Mouse (Mus musculus) limb, embryonic 14.5 days (tissue): ENCODE results near the gene Rad51b. TPM values are rescaled to one million over a fixed set of nuclear protein-coding genes. Genes with fewer than 3 reads are reported as not detected.

Source experiments
- ATAC-seq: fragments of 200-750 bp; cut with Nextera tagmentation; 2 replicates; pipeline ENCODE4 v1.8.0; 2017; ENCODE audit warnings: low read depth, moderate number of reproducible peaks, moderate TSS enrichment; ENCODE audit not compliant: low FRiP score
- DNase-seq: peaks from one replicate; pipeline ENCODE4 v3.0.0-alpha.2; 2015; ENCODE audit warnings: low spot score
- H3K27ac ChIP-seq: fragments of 300-500 bp; sonication (generic); replicated peaks from 2 replicates; pipeline ENCODE4 v1.5.1; 2014; ENCODE audit warnings: low read depth, mild to moderate bottlenecking, low read length, moderate library complexity, mixed read lengths
- H3K27me3 ChIP-seq: fragments of 300-500 bp; sonication (generic); 2 replicates; pipeline ENCODE4 v1.6.1; 2014; ENCODE audit warnings: low read length, mixed read lengths; ENCODE audit not compliant: control insufficient read depth, insufficient read depth
- H3K36me3 ChIP-seq: fragments of 300-500 bp; sonication (generic); 2 replicates; pipeline ENCODE4 v1.6.1; 2014; ENCODE audit warnings: mild to moderate bottlenecking, low read length, moderate library complexity, mixed read lengths; ENCODE audit not compliant: control insufficient read depth, insufficient read depth
- H3K4me1 ChIP-seq: fragments of 300-500 bp; sonication (generic); 2 replicates; pipeline ENCODE4 v1.6.1; 2014; ENCODE audit warnings: antibody characterized with exemption, low read length, mixed read lengths; ENCODE audit not compliant: control insufficient read depth, insufficient read depth
- H3K4me2 ChIP-seq: fragments of 300-500 bp; sonication (generic); replicated peaks from 2 replicates; pipeline ENCODE4 v1.6.1; 2014; ENCODE audit warnings: low read depth, mild to moderate bottlenecking, low read length, moderate library complexity; ENCODE audit not compliant: severe bottlenecking
- H3K4me3 ChIP-seq: fragments of 300-500 bp; sonication (generic); replicated peaks from 2 replicates; pipeline ENCODE4 v1.5.1; 2014; ENCODE audit warnings: low read length
- H3K9ac ChIP-seq: fragments of 300-500 bp; sonication (generic); 2 replicates; pipeline ENCODE4 v1.6.1; 2014; ENCODE audit warnings: mild to moderate bottlenecking, low read depth, low read length, moderate library complexity; ENCODE audit not compliant: severe bottlenecking
- H3K9me3 ChIP-seq: fragments of 300-500 bp; sonication (generic); 2 replicates; pipeline ENCODE4 v1.6.1; 2016; ENCODE audit warnings: low read length; ENCODE audit not compliant: control insufficient read depth
- POLR2A ChIP-seq: fragments of 200-500 bp; IDR thresholded peaks from 2 replicates; pipeline ENCODE4 v1.8.0; 2012; ENCODE audit warnings: inconsistent platforms, mild to moderate bottlenecking, moderate library complexity, borderline replicate concordance; ENCODE audit not compliant: insufficient read depth, insufficient read length; ENCODE audit errors: extremely low read depth
- WGBS: fragments of 180-500 bp; shearing (Covaris S2); extraction: QIAGEN DNeasy Blood & Tissue Kit; methylation state at CpG from one replicate; pipeline ENCODE4 v1.1.7; 2014; 5-methylcytosine and 5-hydroxymethylcytosine counted together
- polyA plus RNA-seq, 2 experiments: library from polyadenylated mRNA; depleted of rRNA in 1 of 2; stranded (reverse) in 1 of 2; unstranded in 1 of 2; fragments of >200 nt; fragmentation: Nextera tagmentation in 1 of 2; extraction: Ambion mirVana in 1 of 2; gene quantifications; 2 replicates each; pipeline versions ENCODE4 v1.2.1 to v1.2.3; 2012 to 2014

The Rad51b gene
- polyA plus RNA-seq, 2 experiments, result 3.2 to 5.7 TPM

DNA sequence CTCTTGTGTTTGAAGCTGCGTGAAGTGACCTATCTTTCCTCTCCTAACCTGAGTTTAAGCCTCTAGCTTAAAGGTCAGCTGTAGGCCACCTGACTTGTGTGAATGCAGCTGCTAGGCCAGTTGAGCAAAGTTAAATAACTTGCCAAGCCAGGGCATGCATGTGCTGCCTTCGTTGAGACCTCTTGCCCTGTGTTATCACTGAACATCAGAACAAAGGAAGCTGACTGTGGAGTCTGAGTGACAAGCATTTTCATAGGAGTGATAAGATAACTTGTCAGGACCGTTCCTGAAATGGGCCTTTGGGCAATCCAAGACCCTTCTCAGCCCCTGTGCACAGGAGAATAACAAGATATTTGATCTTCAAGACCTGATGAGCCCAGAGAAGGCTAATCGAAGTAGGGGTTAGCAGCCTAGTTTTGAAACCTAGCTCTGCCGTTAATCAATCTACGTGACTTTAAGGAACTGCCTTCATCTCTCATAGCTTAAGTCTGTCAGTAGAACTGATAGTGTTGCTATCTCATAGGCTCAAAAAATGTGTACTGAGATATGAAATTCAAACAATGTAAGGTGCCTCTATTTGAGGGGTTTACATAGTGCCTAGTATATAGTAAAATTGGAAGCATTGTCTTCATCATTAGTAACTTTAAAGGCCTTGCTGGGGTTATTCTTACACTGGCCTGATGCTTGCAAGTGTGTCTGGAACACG is 465.6 kb downstream of the Rad51b start:
- ATAC-seq, result no peak
- H3K27ac ChIP-seq, result no peak overlapping the region

DNA sequence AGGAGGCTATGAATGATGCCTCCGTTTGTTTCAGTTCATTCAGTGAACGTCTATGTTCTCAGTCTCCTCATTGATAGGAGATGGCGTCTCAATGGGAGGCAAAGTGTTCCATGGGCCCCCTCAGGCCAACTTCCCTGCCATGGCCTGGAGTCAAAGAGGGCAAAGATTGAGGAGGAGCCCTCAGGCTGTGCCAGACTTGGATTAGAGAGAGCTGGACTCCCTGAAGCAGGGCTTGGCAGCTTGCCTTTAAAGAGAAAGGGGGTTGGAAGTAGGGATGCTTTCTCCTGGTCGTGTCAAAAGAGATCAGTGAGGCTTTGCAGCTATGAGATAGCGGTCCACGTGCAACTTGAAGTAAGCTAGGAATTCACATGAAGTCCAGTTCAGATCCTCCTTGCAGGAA is 469.0 kb downstream of the Rad51b start:
- no peak overlapping the region for H3K27ac ChIP-seq
- whole genome bisulfite sequencing, result 86% methylated on average over 6 of the region's 6 CpGs

More for the DNA sequence above, 465.6 kb downstream of the Rad51b start:
- Histone ChIP-seq H3K4me2 (no peak overlapping the region), H3K27me3 (no peaks in the 10 kb centered on the region), H3K4me3 (no peak overlapping the region), H3K9ac (no peak overlapping the region), H3K4me1 (peaks cover 3% of the 10 kb centered on the region; the same call in 1 of the 2 replicates), H3K9me3 (no peaks in the 10 kb centered on the region), H3K36me3 (no peaks in the 10 kb centered on the region)
- DNase-seq, result no peak
- WGBS, result 70% methylated on average over 7 of the region's 7 CpGs
- no peak for TF ChIP-seq POLR2A

DNA sequence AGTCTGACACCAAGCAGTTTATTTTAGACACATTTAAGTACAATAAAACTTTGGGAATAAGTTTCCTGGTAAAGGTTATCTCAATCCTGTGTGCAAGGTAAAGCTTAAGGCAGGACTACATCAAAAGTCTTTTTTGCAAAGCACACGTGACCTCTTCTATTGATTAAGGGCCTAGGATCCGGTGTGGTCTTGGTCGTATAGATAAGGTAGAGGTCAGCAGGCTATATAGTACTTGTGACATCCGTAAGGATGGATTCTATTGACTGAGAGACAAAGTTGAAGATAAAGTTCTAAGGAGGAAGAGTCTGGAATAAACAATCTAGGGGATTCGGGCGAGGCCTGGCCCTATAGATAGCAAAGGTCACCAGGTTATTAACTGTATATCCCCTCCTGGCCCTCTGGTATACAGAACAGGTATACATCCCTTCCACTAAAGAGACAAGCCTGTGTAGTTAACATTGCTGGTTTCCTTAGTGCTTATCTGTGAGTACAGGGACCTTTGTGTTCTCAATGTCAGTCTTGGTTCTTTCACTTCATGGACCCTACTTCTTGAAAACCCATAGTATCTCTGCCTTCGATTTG is 471.8 kb downstream of the Rad51b start:
- Histone ChIP-seq H3K27me3 (no peaks in the 10 kb centered on the region), H3K36me3 (no peaks in the 10 kb centered on the region), H3K9me3 (no peaks in the 10 kb centered on the region), H3K4me1 (no peaks in the 10 kb centered on the region), H3K4me2 (no peak overlapping the region), H3K9ac (no peak overlapping the region), H3K4me3 (no peak overlapping the region), H3K27ac (no peak overlapping the region)
- no peak for ATAC-seq
- no peak for DNase-seq
- 80% methylated on average over 7 of the region's 7 CpGs for WGBS
- no peak for TF ChIP-seq POLR2A

More for the DNA sequence above, 469.0 kb downstream of the Rad51b start:
- Histone ChIP-seq H3K36me3 (no peaks in the 10 kb centered on the region), H3K27me3 (no peaks in the 10 kb centered on the region), H3K4me3 (no peak overlapping the region), H3K4me1 (peaks cover 3% of the 10 kb centered on the region; the same call in 1 of the 2 replicates), H3K9ac (no peak overlapping the region), H3K9me3 (no peaks in the 10 kb centered on the region), H3K4me2 (no peak overlapping the region)
- DNase-seq, result no peak
- no peak for TF ChIP-seq POLR2A
- ATAC-seq, result no peak

DNA sequence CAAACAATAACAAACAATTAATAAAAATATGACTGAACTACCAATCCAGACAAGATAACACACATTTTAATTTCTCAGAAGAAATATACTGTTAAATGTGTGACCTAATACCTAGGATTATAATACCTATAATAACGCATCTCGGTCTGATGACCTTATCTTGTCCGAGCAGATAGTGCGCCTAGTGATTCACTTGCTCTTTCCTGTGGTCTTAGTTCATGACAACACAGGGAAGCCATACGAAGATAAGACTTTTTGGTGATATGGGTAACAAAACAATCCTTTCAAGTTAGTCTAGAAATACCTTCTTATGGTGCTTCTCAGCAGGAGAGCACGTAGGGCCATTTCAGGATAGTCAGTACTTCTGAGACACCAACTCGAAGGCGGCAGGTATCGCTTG is 472.7 kb downstream of the Rad51b start:
- no peak for DNase-seq
- H3K4me2 ChIP-seq, result no peak overlapping the region
- no peaks in the 10 kb centered on the region for H3K4me1 ChIP-seq
- H3K36me3 ChIP-seq, result no peaks in the 10 kb centered on the region
- no peak for TF ChIP-seq POLR2A
- no peaks in the 10 kb centered on the region for H3K27me3 ChIP-seq
- 93% methylated on average over 9 of the region's 9 CpGs for WGBS
- no peak overlapping the region for H3K4me3 ChIP-seq
- H3K9me3 ChIP-seq, result no peaks in the 10 kb centered on the region
- H3K9ac ChIP-seq, result no peak overlapping the region
- H3K27ac ChIP-seq, result no peak overlapping the region
- ATAC-seq, result no peak

- Histone ChIP-seq H3K9me3 (no peaks in the 10 kb centered on the region), H3K27ac (no peak overlapping the region), H3K36me3 (no peaks in the 10 kb centered on the region), H3K27me3 (no peaks in the 10 kb centered on the region), H3K9ac (no peak overlapping the region), H3K4me2 (no peak overlapping the region), H3K4me1 (0 out of 2 replicates have a peak, but pooled peaks cover 3% of the 10 kb centered on the region), H3K4me3 (no peak overlapping the region)
- DNase-seq (no peak), ATAC-seq (no peak)
- no peak for TF ChIP-seq POLR2A
- 92% methylated on average over 4 of the region's 4 CpGs for WGBS
These were observed 474.1 kb downstream of the Rad51b start for GRCm38 (mm10) chr12:79771194-79771593.
